Mouse (Mus musculus) embryonic facial prominence, embryonic 11.5 days (tissue): ENCODE results near the gene Il17rd. TPM values are rescaled to one million over a fixed set of nuclear protein-coding genes. Genes with fewer than 3 reads are reported as not detected.

Experiments
- ATAC-seq: fragments of 200-750 bp; cut with Nextera tagmentation; replicated peaks from 2 replicates; pipeline ENCODE4 v1.8.0; 2017; ENCODE audit warnings: low read depth; ENCODE audit not compliant: insufficient number of reproducible peaks, low FRiP score, low TSS enrichment
- DNase-seq: peaks from one replicate; pipeline ENCODE4 v3.0.0-alpha.2; 2015; ENCODE audit warnings: low spot score
- H3K27ac ChIP-seq: fragments of 300-500 bp; sonication (generic); replicated peaks from 2 replicates; pipeline ENCODE4 v1.5.1; 2014; ENCODE audit warnings: mild to moderate bottlenecking, low read depth, low read length, control low read depth
- H3K27me3 ChIP-seq: fragments of 300-500 bp; sonication (generic); 2 replicates; pipeline ENCODE4 v1.6.1; 2014; ENCODE audit warnings: mild to moderate bottlenecking, low read length, moderate library complexity, mixed read lengths; ENCODE audit not compliant: control insufficient read depth, insufficient read depth
- H3K36me3 ChIP-seq: fragments of 300-500 bp; sonication (generic); replicated peaks from 2 replicates; pipeline ENCODE4 v1.6.1; 2014; ENCODE audit warnings: low read depth, mild to moderate bottlenecking, low read length, moderate library complexity, mixed read lengths; ENCODE audit not compliant: control insufficient read depth, insufficient read depth
- H3K4me1 ChIP-seq: fragments of 300-500 bp; sonication (generic); 2 replicates; pipeline ENCODE4 v1.6.1; 2014; ENCODE audit warnings: low read length, mixed read lengths; ENCODE audit not compliant: control insufficient read depth, insufficient read depth
- H3K4me2 ChIP-seq: fragments of 300-500 bp; sonication (generic); 2 replicates; pipeline ENCODE4 v1.6.1; 2014; ENCODE audit warnings: low read depth, mild to moderate bottlenecking, control low read depth, low read length, moderate library complexity
- H3K4me3 ChIP-seq: fragments of 300-500 bp; sonication (generic); 2 replicates; pipeline ENCODE4 v1.5.1; 2014; ENCODE audit warnings: low read depth, low read length, control low read depth
- H3K9ac ChIP-seq: fragments of 300-500 bp; sonication (generic); replicated peaks from 2 replicates; pipeline ENCODE4 v1.6.1; 2014; ENCODE audit warnings: mild to moderate bottlenecking, control low read depth, low read length
- H3K9me3 ChIP-seq: fragments of 300-500 bp; sonication (generic); replicated peaks from 2 replicates; pipeline ENCODE4 v1.6.1; 2016; ENCODE audit warnings: mild to moderate bottlenecking, low read length, inconsistent platforms, mixed read lengths; ENCODE audit not compliant: control insufficient read depth
- WGBS: fragments of 180-500 bp; shearing (Covaris S2); extraction: QIAGEN DNeasy Blood & Tissue Kit; methylation state at CpG from one replicate; pipeline ENCODE4 v1.1.7; 2014; 5-methylcytosine and 5-hydroxymethylcytosine counted together
- polyA plus RNA-seq: library from polyadenylated mRNA; unstranded; fragments of >200 nt; fragmentation: Nextera tagmentation; extraction: Ambion mirVana; gene quantifications from 2 replicates; pipeline ENCODE4 v1.2.1, GENCODE M21; 2014

Gene Il17rd
- polyA plus RNA-seq, 1 experiment from 2014 or later = 6.9 TPM

GRCm38 (mm10) chr14:27075909-27076521 lies 37.3 kb downstream of the Il17rd start:
- Histone ChIP-seq H3K36me3 (no peaks in the 10 kb centered on the region), H3K4me2 (no peak overlapping the region), H3K4me1 (peaks cover 16% of the 10 kb centered on the region), H3K9ac (no peak overlapping the region), H3K4me3 (no peak overlapping the region), H3K27ac (no peak overlapping the region), H3K27me3 (no peaks in the 10 kb centered on the region), H3K9me3 (no peaks in the 10 kb centered on the region)
- 0 out of 2 replicates have a peak, but pooled peaks have one; percentile 35 for ATAC-seq
- DNase-seq = no peak
- WGBS = 68% methylated on average over 8 of the region's 8 CpGs

GRCm38 (mm10) chr14:27076522-27076920 lies 37.8 kb downstream of the Il17rd start:
- Histone ChIP-seq H3K4me3 (no peak overlapping the region), H3K9ac (no peak overlapping the region), H3K27me3 (no peaks in the 10 kb centered on the region), H3K36me3 (no peaks in the 10 kb centered on the region), H3K4me1 (peaks cover 13% of the 10 kb centered on the region), H3K27ac (no peak overlapping the region), H3K9me3 (no peaks in the 10 kb centered on the region), H3K4me2 (no peak overlapping the region)
- ATAC-seq (no peak), DNase-seq (no peak)
- WGBS = 81% methylated on average over 2 of the region's 2 CpGs

GRCm38 (mm10) chr14:27081536-27082275 lies 43.0 kb downstream of the Il17rd start:
- H3K27me3 ChIP-seq = no peaks in the 10 kb centered on the region
- no peaks in the 10 kb centered on the region; the same call in 1 of the 2 replicates for H3K36me3 ChIP-seq
- no peak overlapping the region for H3K4me2 ChIP-seq
- WGBS = 68% methylated on average over 5 of the region's 5 CpGs
- DNase-seq (no peak), ATAC-seq (no peak)
- no peak overlapping the region for H3K9ac ChIP-seq
- H3K27ac ChIP-seq = no peak overlapping the region
- no peak overlapping the region for H3K4me3 ChIP-seq
- peaks cover 3% of the 10 kb centered on the region; the same call in 1 of the 2 replicates for H3K4me1 ChIP-seq
- no peaks in the 10 kb centered on the region for H3K9me3 ChIP-seq

GRCm38 (mm10) chr14:27085471-27085870 lies 46.7 kb downstream of the Il17rd start:
- 77% methylated on average over 5 of the region's 5 CpGs for WGBS
- Histone ChIP-seq H3K27ac (no peak overlapping the region), H3K4me1 (peaks cover 3% of the 10 kb centered on the region; the same call in 1 of the 2 replicates), H3K36me3 (no peaks in the 10 kb centered on the region; the same call in 1 of the 2 replicates), H3K9me3 (no peaks in the 10 kb centered on the region), H3K4me2 (no peak overlapping the region), H3K4me3 (no peak overlapping the region), H3K9ac (no peak overlapping the region), H3K27me3 (no peaks in the 10 kb centered on the region)
- no peak for DNase-seq
- ATAC-seq = no peak

- Histone ChIP-seq H3K27ac (no peak overlapping the region), H3K4me3 (no peak overlapping the region), H3K36me3 (no peaks in the 10 kb centered on the region; the same call in 1 of the 2 replicates), H3K9me3 (no peaks in the 10 kb centered on the region), H3K27me3 (no peaks in the 10 kb centered on the region), H3K9ac (no peak overlapping the region), H3K4me1 (peaks cover 3% of the 10 kb centered on the region; the same call in 1 of the 2 replicates), H3K4me2 (no peak overlapping the region)
- 32% methylated on average over 4 of the region's 4 CpGs for WGBS
- peak; percentile 70 for DNase-seq
- ATAC-seq = 0 out of 2 replicates have a peak, but pooled peaks have one; percentile 23
Observed at GRCm38 (mm10) chr14:27085999-27086398, 47.3 kb downstream of the Il17rd start.

- Histone ChIP-seq H3K9ac (no peak overlapping the region), H3K4me3 (no peak overlapping the region), H3K36me3 (no peaks in the 10 kb centered on the region; the same call in 1 of the 2 replicates), H3K27me3 (no peaks in the 10 kb centered on the region), H3K9me3 (no peaks in the 10 kb centered on the region), H3K27ac (no peak overlapping the region), H3K4me1 (no peaks in the 10 kb centered on the region), H3K4me2 (no peak overlapping the region)
- DNase-seq (no peak), ATAC-seq (no peak)
- WGBS = 64% methylated on average over 5 of the region's 5 CpGs
Observed at GRCm38 (mm10) chr14:27094247-27094646, 55.5 kb downstream of the Il17rd start.

GRCm38 (mm10) chr14:27096133-27096532 lies 57.4 kb downstream of the Il17rd start:
- H3K4me2 ChIP-seq = no peak overlapping the region
- no peak overlapping the region for H3K4me3 ChIP-seq
- no peaks in the 10 kb centered on the region for H3K27me3 ChIP-seq
- H3K36me3 ChIP-seq = peaks cover 5% of the 10 kb centered on the region; the same call in 1 of the 2 replicates
- no peaks in the 10 kb centered on the region for H3K4me1 ChIP-seq
- no peak for DNase-seq
- no peak overlapping the region for H3K9ac ChIP-seq
- WGBS = 73% methylated on average over 9 of the region's 9 CpGs
- no peak; the same call in 1 of the 2 replicates for ATAC-seq
- H3K27ac ChIP-seq = no peak overlapping the region
- no peaks in the 10 kb centered on the region for H3K9me3 ChIP-seq

GRCm38 (mm10) chr14:27096779-27097178 lies 58.0 kb downstream of the Il17rd start:
- H3K4me2 ChIP-seq = no peak overlapping the region
- no peak overlapping the region for H3K9ac ChIP-seq
- H3K9me3 ChIP-seq = no peaks in the 10 kb centered on the region
- ATAC-seq (0 out of 2 replicates have a peak, but pooled peaks have one; percentile 34), DNase-seq (peak; percentile 89)
- 23% methylated on average over 3 of the region's 3 CpGs for WGBS
- H3K4me1 ChIP-seq = no peaks in the 10 kb centered on the region
- H3K4me3 ChIP-seq = no peak overlapping the region
- 0 out of 2 replicates have a peak, but pooled peaks cover 5% of the 10 kb centered on the region for H3K36me3 ChIP-seq
- H3K27ac ChIP-seq = no peak overlapping the region
- no peaks in the 10 kb centered on the region for H3K27me3 ChIP-seq
